Mouse (Mus musculus) embryonic fibroblast, embryonic 13.5 days (primary cell): ENCODE data around the gene Trim33.

Experiments
- CTCF ChIP-seq: IDR thresholded peaks from 2 replicates; pipeline ENCODE4 v1.5.1; 2011; ENCODE audit warnings: mild to moderate bottlenecking, control low read depth, low read length, moderate library complexity, borderline replicate concordance; ENCODE audit not compliant: insufficient read depth
- POLR2A ChIP-seq: IDR thresholded peaks from 2 replicates; pipeline ENCODE4 v1.6.1; 2011; ENCODE audit warnings: low read depth, mild to moderate bottlenecking, control low read depth, low read length, moderate library complexity

DNA sequence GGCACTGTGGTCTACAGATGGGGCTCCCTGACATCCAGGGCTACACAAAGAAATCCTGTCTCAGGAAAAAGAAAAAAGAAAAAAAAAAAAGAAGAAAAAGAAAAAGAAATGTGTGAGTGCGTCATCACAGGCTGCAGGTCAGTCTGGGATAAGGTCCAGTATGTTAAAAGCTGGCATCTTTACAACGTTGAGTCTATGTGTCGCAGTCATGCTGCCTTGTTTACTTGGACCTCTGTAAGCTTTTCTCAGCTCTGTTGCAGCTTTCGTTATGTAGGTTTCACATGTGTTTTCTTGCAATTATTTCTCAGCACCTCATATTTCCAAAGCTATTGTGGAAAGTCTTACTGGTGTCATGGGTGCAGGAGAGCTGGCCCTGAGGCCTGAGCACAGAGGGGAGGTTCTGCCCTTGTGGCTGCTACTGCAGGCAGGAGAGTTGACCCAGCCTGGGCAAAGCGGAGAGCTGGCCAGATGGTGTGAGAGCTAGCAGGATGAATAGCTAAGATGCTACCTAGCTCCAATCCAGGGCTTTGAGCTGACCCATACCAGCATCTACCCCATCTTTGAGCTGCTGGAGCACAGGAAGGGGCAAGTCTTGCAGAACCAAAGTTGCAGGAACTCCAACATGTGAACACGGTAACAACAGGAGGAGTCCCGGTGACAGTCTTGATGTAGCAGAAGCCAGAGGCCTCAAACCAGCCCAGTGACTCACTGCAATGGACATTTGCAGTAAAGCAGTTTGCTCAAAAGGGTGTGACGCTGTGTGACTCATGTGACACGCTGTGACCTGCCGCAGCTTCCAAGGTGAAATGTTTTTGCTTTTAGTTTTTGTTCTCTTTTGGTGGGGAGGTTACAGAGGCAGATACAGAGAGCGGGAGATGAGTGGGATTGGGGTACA is 127.0 kb downstream of the Trim33 start:
- TF ChIP-seq CTCF, result no peak
- TF ChIP-seq POLR2A, result no peak
